In genomic region chr8:94992534-94992933, GRCm38 (mm10) we compare ENCODE assay signal across 10 mouse cellular contexts. TPM values are rescaled to one million over a fixed set of nuclear protein-coding genes. Genes with fewer than 3 reads are reported as not detected.
A peak's percentile ranks its signal among the peaks of the same experiment; 100 is the strongest.
DNase-seq lines count a peak whose midpoint lies in the region; ATAC-seq and TF ChIP-seq lines count a peak whose summit lies in the region.
"Had no signal": no experiment of that assay in that cellular context is flagged by ENCODE, and none has a peak within 500 bp of the region (broad histone marks: within the 10 kb centered on the region; RNA-seq: fewer than 3 reads in every experiment).

No protein-coding gene starts in this region.

- H3K4me3 ChIP-seq in heart, embryonic 11.5 days (ENCODE audit: low read depth, low read length): no peak overlapping the region
- H3K4me3 ChIP-seq in embryonic facial prominence, embryonic 13.5 days: no peak overlapping the region
- no peak overlapping the region for H3K4me3 ChIP-seq in heart, postnatal 0 days (ENCODE audit: low read depth, low read length)
- H3K4me3 ChIP-seq in lung, postnatal 0 days (ENCODE audit: low read depth, low read length): no peak overlapping the region

- no peaks in the 10 kb centered on the region for H3K9me3 ChIP-seq in heart, embryonic 11.5 days (replicated peaks; ENCODE audit: control insufficient read depth, low read length)
- no peaks in the 10 kb centered on the region for H3K9me3 ChIP-seq in embryonic facial prominence, embryonic 13.5 days
- no peaks in the 10 kb centered on the region for H3K9me3 ChIP-seq in heart, postnatal 0 days (replicated peaks; ENCODE audit: control insufficient read depth, low read length)
- H3K9me3 ChIP-seq in lung, postnatal 0 days (ENCODE audit: low read length): no peaks in the 10 kb centered on the region

- WGBS in heart, embryonic 11.5 days (ENCODE audit: insufficient replicate concordance): 51% methylated on average over 5 of the region's 5 CpGs
- WGBS in embryonic facial prominence, embryonic 13.5 days: 39% methylated on average over 5 of the region's 5 CpGs
- WGBS in heart, postnatal 0 days: 36% methylated on average over 5 of the region's 5 CpGs
- WGBS in lung, postnatal 0 days: 37% methylated on average over 5 of the region's 5 CpGs

- H3K4me2 ChIP-seq in heart, embryonic 11.5 days: no peak overlapping the region
- H3K4me2 ChIP-seq in embryonic facial prominence, embryonic 13.5 days: no peak overlapping the region
- H3K4me2 ChIP-seq in heart, postnatal 0 days (ENCODE audit: low read depth, low read length): no peak overlapping the region
- H3K4me2 ChIP-seq in lung, postnatal 0 days (replicated peaks; ENCODE audit: low read depth, low read length): no peak overlapping the region

- no peaks in the 10 kb centered on the region for H3K36me3 ChIP-seq in heart, embryonic 11.5 days (ENCODE audit: control insufficient read depth, insufficient read depth, low read length)
- H3K36me3 ChIP-seq in embryonic facial prominence, embryonic 13.5 days: no peaks in the 10 kb centered on the region
- no peaks in the 10 kb centered on the region for H3K36me3 ChIP-seq in heart, postnatal 0 days (replicated peaks; ENCODE audit: control insufficient read depth, insufficient read depth, low read length)
- H3K36me3 ChIP-seq in lung, postnatal 0 days (ENCODE audit: insufficient read depth, low read length): no peaks in the 10 kb centered on the region

- no peak for ATAC-seq in heart, embryonic 11.5 days (replicated peaks; ENCODE audit: insufficient number of reproducible peaks, low FRiP score, low TSS enrichment)
- no peak for ATAC-seq in embryonic facial prominence, embryonic 13.5 days (ENCODE audit: insufficient number of reproducible peaks, insufficient read depth, low FRiP score, low TSS enrichment, low read depth)
- ATAC-seq in heart, postnatal 0 days (ENCODE audit: insufficient read depth, low read depth): peak; percentile 45
- peak; percentile 47 for ATAC-seq in lung, postnatal 0 days

- H3K4me1 ChIP-seq in heart, embryonic 11.5 days (ENCODE audit: control insufficient read depth, insufficient read depth, low read length): peaks cover 18% of the 10 kb centered on the region
- peaks cover 43% of the 10 kb centered on the region for H3K4me1 ChIP-seq in embryonic facial prominence, embryonic 13.5 days
- H3K4me1 ChIP-seq in heart, postnatal 0 days (ENCODE audit: control insufficient read depth, insufficient read depth): peaks cover 41% of the 10 kb centered on the region
- H3K4me1 ChIP-seq in lung, postnatal 0 days (ENCODE audit: insufficient read depth, low read depth, low read length): peaks cover 24% of the 10 kb centered on the region

- H3K9ac ChIP-seq in heart, embryonic 11.5 days (ENCODE audit: low read depth, low read length): no peak overlapping the region
- no peak overlapping the region for H3K9ac ChIP-seq in embryonic facial prominence, embryonic 13.5 days
- H3K9ac ChIP-seq in heart, postnatal 0 days (replicated peaks; ENCODE audit: low read depth, low read length): no peak overlapping the region
- no peak overlapping the region for H3K9ac ChIP-seq in lung, postnatal 0 days (replicated peaks; ENCODE audit: low read depth)

- TF ChIP-seq CTCF in heart, postnatal 0 days (IDR thresholded peaks at IDR 0.05; ENCODE audit: low read depth): no peak
- TF ChIP-seq CTCF in lung, postnatal 0 days (IDR thresholded peaks at IDR 0.05): no peak

- no peaks in the 10 kb centered on the region; the same call in 1 of the 2 replicates for H3K27me3 ChIP-seq in heart, embryonic 11.5 days (ENCODE audit: control insufficient read depth, insufficient read depth, low read length)
- H3K27me3 ChIP-seq in embryonic facial prominence, embryonic 13.5 days: no peaks in the 10 kb centered on the region
- no peaks in the 10 kb centered on the region for H3K27me3 ChIP-seq in heart, postnatal 0 days (ENCODE audit: control insufficient read depth, insufficient read depth, low read length)
- no peaks in the 10 kb centered on the region for H3K27me3 ChIP-seq in lung, postnatal 0 days (replicated peaks; ENCODE audit: insufficient read depth, low read length)

- 0 out of 2 replicates have a peak, but pooled peaks have one; percentile 47 for TF ChIP-seq EP300 in heart, postnatal 0 days (IDR thresholded peaks at IDR 0.05; ENCODE audit: low read depth)
- TF ChIP-seq EP300 in lung, postnatal 0 days (IDR thresholded peaks at IDR 0.05): no peak

- H3K27ac ChIP-seq in heart, embryonic 11.5 days (ENCODE audit: low read depth, low read length): no peak overlapping the region
- H3K27ac ChIP-seq in embryonic facial prominence, embryonic 13.5 days: peak overlapping the region; percentile 60
- H3K27ac ChIP-seq in heart, postnatal 0 days (ENCODE audit: low read depth): peak overlapping the region; percentile 77
- H3K27ac ChIP-seq in lung, postnatal 0 days (ENCODE audit: low read length): peak overlapping the region; percentile 77
- H3K27ac ChIP-seq: macrophage had no signal

- peak; percentile 75 to 89 for DNase-seq in heart, adult 18-20 months
- DNase-seq in heart, postnatal 0 days (ENCODE audit: low spot score): no peak
- peak; percentile 84 for DNase-seq in kidney, postnatal 14 days
- DNase-seq in lung, postnatal 0 days (ENCODE audit: low spot score): peak; percentile 44
- DNase-seq in skeletal muscle tissue, adult 2 months (ENCODE audit: low read depth, low spot score): peak; percentile 30
- DNase-seq in thymus, postnatal 4 days: no peak

RNA-seq across cellular contexts. Expression of gene Adgrg1, which starts 18.0 kb away (rescaled TPM):
- total RNA-seq in heart, adult 18-20 months (2021): 10 to 100 TPM; 60.8 to 62.2 TPM
- 6.4 and 7.5 TPM in 2 replicates for polyA plus RNA-seq in heart, embryonic 11.5 days (2014; fragmentation: Nextera tagmentation; extraction: Ambion mirVana)
- 18.4 and 19.8 TPM in 2 replicates for polyA plus RNA-seq in embryonic facial prominence, embryonic 13.5 days (2015; fragmentation: Nextera tagmentation; extraction: Ambion mirVana)
- 8.0 and 19.2 TPM in 2 replicates for total RNA-seq in heart, postnatal 0 days (2014; rRNA removed; ENCODE audit: low replicate concordance)
- polyA plus RNA-seq in heart, postnatal 0 days (2015; fragmentation: Nextera tagmentation; extraction: Ambion mirVana): 5.6 and 6.6 TPM in 2 replicates
- polyA plus RNA-seq in lung, postnatal 0 days (2015; fragmentation: Nextera tagmentation; extraction: Ambion mirVana): 33.9 and 39.0 TPM in 2 replicates

RNA-seq across cellular contexts. Expression of gene Adgrg3, which starts 25.0 kb away (rescaled TPM):
- total RNA-seq in heart, adult 18-20 months (2021): 1 to 10 TPM; 1.5 TPM
- polyA plus RNA-seq in heart, embryonic 11.5 days (2014; fragmentation: Nextera tagmentation; extraction: Ambion mirVana): 2.0 and 4.5 TPM in 2 replicates
- polyA plus RNA-seq in embryonic facial prominence, embryonic 13.5 days (2015; fragmentation: Nextera tagmentation; extraction: Ambion mirVana): 2.1 and 2.8 TPM in 2 replicates
- 4.4 and 5.4 TPM in 2 replicates for total RNA-seq in heart, postnatal 0 days (2014; rRNA removed; ENCODE audit: low replicate concordance)
- 2.7 and 2.8 TPM in 2 replicates for polyA plus RNA-seq in heart, postnatal 0 days (2015; fragmentation: Nextera tagmentation; extraction: Ambion mirVana)
- polyA plus RNA-seq in lung, postnatal 0 days (2015; fragmentation: Nextera tagmentation; extraction: Ambion mirVana): 4.8 and 5.3 TPM in 2 replicates
- total RNA-seq: CH12.LX had no signal

Comparison
In these comparisons a context has a peak if more than half of its experiments do, and no peak if none do; other contexts are left out.
1. DNase-seq: peak in heart, adult 18-20 months (2 of 2), kidney, postnatal 14 days (single experiment), lung, postnatal 0 days (single experiment) and skeletal muscle tissue, adult 2 months (single experiment); none in heart, postnatal 0 days (single experiment) and thymus, postnatal 4 days (single experiment).
2. ATAC-seq: peak in heart, postnatal 0 days (single experiment) and lung, postnatal 0 days (single experiment); none in heart, embryonic 11.5 days (single experiment) and embryonic facial prominence, embryonic 13.5 days (single experiment).